Comparison of ENCODE assay signal across 8 mouse cellular contexts in the genomic region with DNA sequence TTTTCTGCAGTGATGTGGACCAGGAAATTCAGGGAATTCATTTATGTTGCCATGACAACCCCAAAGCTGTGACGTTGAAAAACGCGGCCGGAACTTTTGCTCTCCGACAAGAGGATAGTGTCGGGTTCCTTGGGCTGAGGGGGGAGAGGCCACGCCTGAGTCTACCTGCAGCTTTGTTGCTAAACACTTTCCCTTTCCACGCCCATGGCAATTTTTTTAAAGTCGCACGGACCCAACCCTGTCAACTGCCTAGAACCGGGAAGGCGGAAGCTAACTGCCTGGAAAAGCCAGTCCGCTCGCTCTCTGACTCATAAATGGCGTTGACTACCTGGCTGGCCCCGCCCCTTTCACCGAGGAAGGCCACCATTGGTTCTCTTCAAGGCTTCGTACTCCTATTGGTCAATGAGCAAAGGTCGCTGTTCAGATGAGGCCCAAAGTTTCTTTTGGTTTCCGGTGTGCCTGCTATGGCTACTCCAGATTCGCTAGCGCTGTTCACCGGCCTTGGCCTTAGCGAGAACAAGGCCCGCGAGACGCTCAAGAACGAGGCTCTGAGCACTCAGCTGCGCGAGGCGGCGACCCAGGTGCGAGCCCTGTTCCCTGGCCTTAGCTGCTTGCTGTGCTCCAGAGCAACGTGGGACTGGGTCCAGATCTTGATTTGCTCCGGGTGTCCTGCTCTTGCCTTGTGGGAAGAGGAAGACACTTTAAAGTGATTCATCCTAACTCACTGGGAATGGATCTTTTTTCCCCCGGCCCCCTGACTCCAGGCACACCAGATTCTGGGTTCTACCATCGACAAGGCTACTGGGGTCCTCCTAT. TPM values are rescaled to one million over a fixed set of nuclear protein-coding genes. Genes with fewer than 3 reads are reported as not detected.
DNase-seq lines count a peak whose midpoint lies in the region; ATAC-seq lines count a peak whose summit lies in the region.

Gene Qars, plus strand, starts transcription at position 88 of the 816 bp plus-strand sequence.

- peak; percentile 98 for DNase-seq in adipocyte (ENCODE audit: low spot score)
- peak; percentile 98 for DNase-seq in embryo, embryonic 10 days (ENCODE audit: low spot score)
- DNase-seq in gastrocnemius, postnatal 10 days, result peak; percentile 89
- peak; percentile 99 for DNase-seq in induced T-regulatory cell, adult 2 months (ENCODE audit: low read depth)
- DNase-seq in left cerebral cortex, adult 9 months (ENCODE audit: low spot score in 2 of 2), result peak; percentile 85 to 95
- DNase-seq in right cerebral cortex, postnatal 14 days, result peak; percentile 92
- DNase-seq in urinary bladder, postnatal 36 days (ENCODE audit: low spot score in 2 of 2), result peak; percentile 91 to 95

- ATAC-seq in megakaryocyte progenitor cell, adult 5-6 weeks (replicated peaks; ENCODE audit: poor library complexity), result peak; percentile 99

RNA-seq across cellular contexts. Expression of gene Qars, which starts in this region (rescaled TPM):
- 10 to 100 TPM; 77.2 to 78.3 TPM for total RNA-seq in gastrocnemius, postnatal 10 days (2021)
- total RNA-seq in megakaryocyte progenitor cell, adult 5-6 weeks (2015), result 177 and 194 TPM in 2 replicates
- total RNA-seq in megakaryocyte progenitor cell, adult 5-6 weeks (2017), result 184 and 188 TPM in 2 replicates

Comparison
In these comparisons a context has a peak if more than half of its experiments do, and no peak if none do; other contexts are left out.
1. Peak in every context shown above with its lines: DNase-seq and ATAC-seq.